17 mouse cellular contexts compared by ENCODE assay signal in the genomic region with DNA sequence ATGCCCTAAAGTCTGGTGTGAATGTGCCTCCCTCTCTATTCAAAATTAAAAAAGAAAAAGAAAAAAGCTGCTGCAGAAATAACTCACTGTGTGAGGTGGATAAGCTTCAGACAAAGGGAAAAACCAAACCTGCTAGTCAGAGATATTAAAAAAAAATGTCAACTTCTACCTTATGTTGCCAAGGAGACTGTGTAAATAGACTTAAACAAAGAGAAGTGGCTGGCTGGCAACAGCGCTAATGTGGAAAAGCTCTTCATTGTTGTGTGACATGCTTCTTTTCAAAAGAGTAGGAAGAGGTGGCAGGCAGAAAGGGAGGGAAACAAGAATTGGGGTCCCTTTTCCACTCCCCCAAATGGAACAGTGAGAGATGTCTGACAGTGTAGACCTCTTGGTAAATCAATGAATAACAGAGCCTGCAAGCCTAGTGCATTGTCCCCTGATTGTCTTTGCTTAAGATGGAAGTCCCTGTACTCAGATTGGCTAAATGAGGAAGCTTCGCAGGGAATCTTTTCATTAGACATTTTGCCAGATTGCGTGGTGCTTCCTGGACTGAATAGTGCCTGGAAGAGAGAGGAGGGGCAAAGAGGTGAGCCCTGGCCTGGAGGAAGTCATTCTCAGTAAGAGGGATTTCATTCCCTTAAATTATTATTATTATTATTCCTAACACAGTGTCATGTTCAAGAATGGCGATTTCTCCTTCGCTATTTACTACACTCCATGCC. TPM values are rescaled to one million over a fixed set of nuclear protein-coding genes. Genes with fewer than 3 reads are reported as not detected.
A peak's percentile ranks its signal among the peaks of the same experiment; 100 is the strongest.
DNase-seq lines count a peak whose midpoint lies in the region; ATAC-seq and TF ChIP-seq lines count a peak whose summit lies in the region.
"Had no signal": no experiment of that assay in that cellular context is flagged by ENCODE, and none has a peak within 500 bp of the region (broad histone marks: within the 10 kb centered on the region; RNA-seq: fewer than 3 reads in every experiment).

No protein-coding gene starts in this region.

- WGBS in neural tube, embryonic 13.5 days, result 57% methylated on average over 5 of the region's 5 CpGs
- WGBS in thymus, adult 2 months, result 78% methylated on average over 5 of the region's 5 CpGs

- H3K27ac ChIP-seq in neural tube, embryonic 13.5 days (replicated peaks), result 0 out of 2 replicates have a peak overlapping the region, but pooled peaks have one; percentile 9
- no peak overlapping the region for H3K27ac ChIP-seq in thymus, adult 2 months (ENCODE audit: control insufficient read depth, insufficient read depth, low read length)
- H3K27ac ChIP-seq: liver, embryonic 14.5 days had no signal

- DNase-seq in cerebellum, adult 9-10 months, result peak; percentile 29
- no peak for DNase-seq in cerebellum, adult 8-10 months
- no peak for DNase-seq in neural tube, embryonic 10.5 days (ENCODE audit: extremely low spot score, low spot score)
- no peak for DNase-seq in thymus, adult 2 months
- no peak for DNase-seq in ovary, adult 18-20 months (ENCODE audit: low spot score)
- no peak for DNase-seq in kidney, postnatal 25 days
- DNase-seq: adrenal gland, postnatal 10 days; cerebellum, adult 9-11 months; heart, postnatal 4 days; layer of hippocampus, adult 9-11 months; right cerebral cortex, postnatal 25 days had no signal

- H3K4me3 ChIP-seq in neural tube, embryonic 13.5 days, result no peak overlapping the region
- no peak overlapping the region for H3K4me3 ChIP-seq in thymus, adult 2 months (ENCODE audit: control insufficient read depth, insufficient read depth, low read length)

- no peak for TF ChIP-seq POLR2A in thymus, adult 2 months (IDR thresholded peaks at IDR 0.05; ENCODE audit: control insufficient read depth, extremely low read depth, insufficient read depth, low read length, poor library complexity)

- no peak for ATAC-seq in neural tube, embryonic 13.5 days (ENCODE audit: low read depth)
- ATAC-seq in megakaryocyte progenitor cell, adult 5-6 weeks (replicated peaks; ENCODE audit: poor library complexity), result peak; percentile 77

- no peak overlapping the region for H3K9ac ChIP-seq in neural tube, embryonic 13.5 days
- H3K9ac ChIP-seq: liver, embryonic 14.5 days had no signal

- H3K9me3 ChIP-seq in neural tube, embryonic 13.5 days, result no peaks in the 10 kb centered on the region
- H3K9me3 ChIP-seq: G1E had no signal

- no peaks in the 10 kb centered on the region for H3K36me3 ChIP-seq in neural tube, embryonic 13.5 days
- H3K36me3 ChIP-seq in thymus, adult 2 months (ENCODE audit: control insufficient read depth, insufficient read depth, low read length), result no peaks in the 10 kb centered on the region
- H3K36me3 ChIP-seq: G1E had no signal

- no peak overlapping the region for H3K4me2 ChIP-seq in neural tube, embryonic 13.5 days

- peaks cover 5% of the 10 kb centered on the region; the same call in 1 of the 2 replicates for H3K4me1 ChIP-seq in neural tube, embryonic 13.5 days (replicated peaks)
- H3K4me1 ChIP-seq in thymus, adult 2 months (replicated peaks; ENCODE audit: control insufficient read depth, insufficient read depth, low read length), result no peaks in the 10 kb centered on the region

- H3K27me3 ChIP-seq in neural tube, embryonic 13.5 days, result no peaks in the 10 kb centered on the region
- H3K27me3 ChIP-seq in thymus, adult 2 months (ENCODE audit: control insufficient read depth, insufficient read depth, low read length), result no peaks in the 10 kb centered on the region

- no peak for TF ChIP-seq CTCF in thymus, adult 2 months (IDR thresholded peaks at IDR 0.05; ENCODE audit: borderline replicate concordance, control insufficient read depth, extremely low read depth, insufficient read depth, low read length, poor library complexity)

RNA-seq across cellular contexts. Expression of a gene that starts 59.3 kb away (rescaled TPM):
- polyA plus RNA-seq in neural tube, embryonic 13.5 days (2015; fragmentation: Nextera tagmentation; extraction: Ambion mirVana), result not detected in 2 replicates
- total RNA-seq in megakaryocyte progenitor cell, adult 5-6 weeks (2015), result not detected in 2 replicates
- not detected in 2 replicates for total RNA-seq in megakaryocyte progenitor cell, adult 5-6 weeks (2017)
- not detected in 2 replicates for polyA plus RNA-seq in thymus, adult 2 months (2012; rRNA removed)
- total RNA-seq: adrenal gland, postnatal 10 days; G1E; heart, postnatal 4 days had no signal
- polyA plus RNA-seq: G1E; liver, embryonic 14.5 days; neural tube, embryonic 11.5 days; thymus, postnatal 0 days had no signal
